In genomic region chr11:96286739-96287385, GRCm38 (mm10) we compare ENCODE assay signal across 8 mouse cellular contexts. TPM values are rescaled to one million over a fixed set of nuclear protein-coding genes. Genes with fewer than 3 reads are reported as not detected.
DNase-seq lines count a peak whose midpoint lies in the region; ATAC-seq and TF ChIP-seq lines count a peak whose summit lies in the region.

No protein-coding gene starts in this region.

- H3K36me3 ChIP-seq in midbrain, embryonic 10.5 days: no peaks in the 10 kb centered on the region
- no peaks in the 10 kb centered on the region for H3K36me3 ChIP-seq in midbrain, embryonic 15.5 days (replicated peaks)
- no peaks in the 10 kb centered on the region for H3K36me3 ChIP-seq in kidney, embryonic 15.5 days
- peaks cover 6% of the 10 kb centered on the region; the same call in 1 of the 2 replicates for H3K36me3 ChIP-seq in neural tube, embryonic 14.5 days (ENCODE audit: control insufficient read depth, insufficient read depth, low read length)

- under 1% methylated on average over 55 of the region's 55 CpGs for WGBS in midbrain, embryonic 10.5 days
- WGBS in midbrain, embryonic 15.5 days: under 1% methylated on average over 55 of the region's 55 CpGs
- WGBS in kidney, embryonic 15.5 days: under 1% methylated on average over 55 of the region's 55 CpGs
- WGBS in neural tube, embryonic 14.5 days: under 1% methylated on average over 55 of the region's 55 CpGs

- peaks cover 32% of the 10 kb centered on the region for H3K4me1 ChIP-seq in midbrain, embryonic 10.5 days
- peaks cover 6% of the 10 kb centered on the region; the same call in 1 of the 2 replicates for H3K4me1 ChIP-seq in midbrain, embryonic 15.5 days
- no peaks in the 10 kb centered on the region for H3K4me1 ChIP-seq in embryonic fibroblast, embryonic 13.5 days (ENCODE audit: control insufficient read depth, insufficient read depth, low read length)
- H3K4me1 ChIP-seq in kidney, embryonic 15.5 days: peaks cover 47% of the 10 kb centered on the region
- peaks cover 17% of the 10 kb centered on the region for H3K4me1 ChIP-seq in neural tube, embryonic 14.5 days (ENCODE audit: control insufficient read depth, insufficient read depth, low read length)

- peak overlapping the region; percentile 30 for H3K4me3 ChIP-seq in midbrain, embryonic 10.5 days
- no peak overlapping the region for H3K4me3 ChIP-seq in midbrain, embryonic 15.5 days
- H3K4me3 ChIP-seq in embryonic fibroblast, embryonic 13.5 days (ENCODE audit: insufficient read depth, low read length): peak overlapping the region; percentile 35
- peak overlapping the region; percentile 80 for H3K4me3 ChIP-seq in kidney, embryonic 15.5 days (replicated peaks)
- peak overlapping the region; percentile 95 for H3K4me3 ChIP-seq in neural tube, embryonic 14.5 days (ENCODE audit: low read depth, low read length)

- no peak for TF ChIP-seq CTCF in embryonic fibroblast, embryonic 13.5 days (IDR thresholded peaks at IDR 0.05; ENCODE audit: borderline replicate concordance, insufficient read depth, low read length)

- H3K27ac ChIP-seq in midbrain, embryonic 10.5 days (replicated peaks): no peak overlapping the region
- no peak overlapping the region for H3K27ac ChIP-seq in midbrain, embryonic 15.5 days
- H3K27ac ChIP-seq in embryonic fibroblast, embryonic 13.5 days (ENCODE audit: insufficient read depth, low read length): peak overlapping the region; percentile 88
- peak overlapping the region; percentile 100 for H3K27ac ChIP-seq in kidney, embryonic 15.5 days
- H3K27ac ChIP-seq in neural tube, embryonic 14.5 days (ENCODE audit: low read depth, low read length): peak overlapping the region; percentile 100

- no peak for TF ChIP-seq POLR2A in embryonic fibroblast, embryonic 13.5 days (IDR thresholded peaks at IDR 0.05; ENCODE audit: low read depth, low read length)

- no peak for DNase-seq in midbrain, embryonic 10.5 days (ENCODE audit: low spot score)
- DNase-seq in layer of hippocampus, adult 9-11 months: no peak
- DNase-seq in natural killer cell, adult 2 months (ENCODE audit: low spot score in 2 of 2): no peak
- DNase-seq in layer of hippocampus, postnatal 25 days (ENCODE audit: extremely low spot score in 1 of 2, low spot score in 1 of 2): no peak

- H3K9me3 ChIP-seq in midbrain, embryonic 10.5 days (replicated peaks): no peaks in the 10 kb centered on the region
- no peaks in the 10 kb centered on the region for H3K9me3 ChIP-seq in midbrain, embryonic 15.5 days
- no peaks in the 10 kb centered on the region for H3K9me3 ChIP-seq in kidney, embryonic 15.5 days (replicated peaks)
- H3K9me3 ChIP-seq in neural tube, embryonic 14.5 days (ENCODE audit: control insufficient read depth, low read length): no peaks in the 10 kb centered on the region

- H3K4me2 ChIP-seq in midbrain, embryonic 15.5 days: no peak overlapping the region
- H3K4me2 ChIP-seq in kidney, embryonic 15.5 days: peak overlapping the region; percentile 90
- H3K4me2 ChIP-seq in neural tube, embryonic 14.5 days (ENCODE audit: low read depth, low read length): peak overlapping the region; percentile 100

- H3K27me3 ChIP-seq in midbrain, embryonic 10.5 days (ENCODE audit: low read depth, poor library complexity, severe bottlenecking): peaks cover 100% of the 10 kb centered on the region
- H3K27me3 ChIP-seq in midbrain, embryonic 15.5 days (replicated peaks): peaks cover 93% of the 10 kb centered on the region
- no peaks in the 10 kb centered on the region for H3K27me3 ChIP-seq in kidney, embryonic 15.5 days
- no peaks in the 10 kb centered on the region for H3K27me3 ChIP-seq in neural tube, embryonic 14.5 days (ENCODE audit: control insufficient read depth, insufficient read depth, low read length)

- no peak overlapping the region for H3K9ac ChIP-seq in midbrain, embryonic 15.5 days
- H3K9ac ChIP-seq in kidney, embryonic 15.5 days: peak overlapping the region; percentile 96
- peak overlapping the region; percentile 100 for H3K9ac ChIP-seq in neural tube, embryonic 14.5 days (replicated peaks; ENCODE audit: low read depth, low read length)

- no peak for ATAC-seq in midbrain, embryonic 15.5 days (replicated peaks)
- ATAC-seq in kidney, embryonic 15.5 days (replicated peaks; ENCODE audit: low FRiP score): no peak; the same call in 1 of the 2 replicates
- ATAC-seq in neural tube, embryonic 14.5 days (ENCODE audit: low read depth): peak; percentile 13

RNA-seq across cellular contexts. Expression of gene Hoxb7, which starts 0.4 kb away (rescaled TPM):
- not detected in 2 replicates for polyA plus RNA-seq in midbrain, embryonic 10.5 days (2016; fragmentation: Nextera tagmentation; extraction: Ambion mirVana)
- not detected in 2 replicates for polyA plus RNA-seq in midbrain, embryonic 15.5 days (2015; fragmentation: Nextera tagmentation; extraction: Ambion mirVana)
- polyA plus RNA-seq in embryonic fibroblast, embryonic 13.5 days (2011; ENCODE audit: insufficient read length, low read depth, missing spikeins): 13.1 and 22.5 TPM in 2 replicates
- polyA plus RNA-seq in kidney, embryonic 15.5 days (2015; fragmentation: Nextera tagmentation; extraction: Ambion mirVana): 58.5 and 62.7 TPM in 2 replicates
- polyA plus RNA-seq in neural tube, embryonic 14.5 days (2014; fragmentation: Nextera tagmentation; extraction: Ambion mirVana): 120 and 133 TPM in 2 replicates
- total RNA-seq in layer of hippocampus, postnatal 25 days (2021): not detected

RNA-seq across cellular contexts. Expression of gene Hoxb8, which starts 5.2 kb away (rescaled TPM):
- polyA plus RNA-seq in midbrain, embryonic 10.5 days (2016; fragmentation: Nextera tagmentation; extraction: Ambion mirVana): not detected in 2 replicates
- not detected in 2 replicates for polyA plus RNA-seq in midbrain, embryonic 15.5 days (2015; fragmentation: Nextera tagmentation; extraction: Ambion mirVana)
- polyA plus RNA-seq in embryonic fibroblast, embryonic 13.5 days (2011; ENCODE audit: insufficient read length, low read depth, missing spikeins): 11.7 and 20.1 TPM in 2 replicates
- 8.9 and 9.8 TPM in 2 replicates for polyA plus RNA-seq in kidney, embryonic 15.5 days (2015; fragmentation: Nextera tagmentation; extraction: Ambion mirVana)
- 78.6 and 120 TPM in 2 replicates for polyA plus RNA-seq in neural tube, embryonic 14.5 days (2014; fragmentation: Nextera tagmentation; extraction: Ambion mirVana)
- total RNA-seq in layer of hippocampus, postnatal 25 days (2021): not detected

RNA-seq across cellular contexts. Expression of gene Hoxb6, which starts 5.4 kb away (rescaled TPM):
- polyA plus RNA-seq in midbrain, embryonic 10.5 days (2016; fragmentation: Nextera tagmentation; extraction: Ambion mirVana): not detected in 2 replicates
- polyA plus RNA-seq in midbrain, embryonic 15.5 days (2015; fragmentation: Nextera tagmentation; extraction: Ambion mirVana): 0.13 and 0.34 TPM in 2 replicates
- 9.6 and 14.1 TPM in 2 replicates for polyA plus RNA-seq in embryonic fibroblast, embryonic 13.5 days (2011; ENCODE audit: insufficient read length, low read depth, missing spikeins)
- polyA plus RNA-seq in kidney, embryonic 15.5 days (2015; fragmentation: Nextera tagmentation; extraction: Ambion mirVana): 47.1 and 49.1 TPM in 2 replicates
- 138 and 141 TPM in 2 replicates for polyA plus RNA-seq in neural tube, embryonic 14.5 days (2014; fragmentation: Nextera tagmentation; extraction: Ambion mirVana)
- not detected for total RNA-seq in layer of hippocampus, postnatal 25 days (2021)

RNA-seq across cellular contexts. Expression of gene Hoxb9, which starts 15.6 kb away (rescaled TPM):
- polyA plus RNA-seq in midbrain, embryonic 10.5 days (2016; fragmentation: Nextera tagmentation; extraction: Ambion mirVana): not detected in 2 replicates
- polyA plus RNA-seq in midbrain, embryonic 15.5 days (2015; fragmentation: Nextera tagmentation; extraction: Ambion mirVana): not detected in 2 replicates
- polyA plus RNA-seq in embryonic fibroblast, embryonic 13.5 days (2011; ENCODE audit: insufficient read length, low read depth, missing spikeins): 43.5 and 51.7 TPM in 2 replicates
- polyA plus RNA-seq in kidney, embryonic 15.5 days (2015; fragmentation: Nextera tagmentation; extraction: Ambion mirVana): 22.3 and 27.2 TPM in 2 replicates
- 106 and 114 TPM in 2 replicates for polyA plus RNA-seq in neural tube, embryonic 14.5 days (2014; fragmentation: Nextera tagmentation; extraction: Ambion mirVana)
- not detected for total RNA-seq in layer of hippocampus, postnatal 25 days (2021)

RNA-seq across cellular contexts. Expression of gene Hoxb5, which starts 16.3 kb away (rescaled TPM):
- not detected in 2 replicates for polyA plus RNA-seq in midbrain, embryonic 10.5 days (2016; fragmentation: Nextera tagmentation; extraction: Ambion mirVana)
- 0.09 and 0.70 TPM in 2 replicates for polyA plus RNA-seq in midbrain, embryonic 15.5 days (2015; fragmentation: Nextera tagmentation; extraction: Ambion mirVana)
- polyA plus RNA-seq in embryonic fibroblast, embryonic 13.5 days (2011; ENCODE audit: insufficient read length, low read depth, missing spikeins): 4.1 and 5.9 TPM in 2 replicates
- 18.8 and 20.2 TPM in 2 replicates for polyA plus RNA-seq in kidney, embryonic 15.5 days (2015; fragmentation: Nextera tagmentation; extraction: Ambion mirVana)
- polyA plus RNA-seq in neural tube, embryonic 14.5 days (2014; fragmentation: Nextera tagmentation; extraction: Ambion mirVana): 49.1 and 52.4 TPM in 2 replicates
- total RNA-seq in layer of hippocampus, postnatal 25 days (2021): not detected

Comparison
In these comparisons a context has a peak if more than half of its experiments do, and no peak if none do; other contexts are left out.
1. H3K27ac ChIP-seq: peak in embryonic fibroblast, embryonic 13.5 days (single experiment), kidney, embryonic 15.5 days (single experiment) and neural tube, embryonic 14.5 days (single experiment); none in midbrain, embryonic 10.5 days (single experiment) and midbrain, embryonic 15.5 days (single experiment).
2. RNA of gene Hoxb7, which starts 0.4 kb away (polyA plus RNA-seq): 120 to 133 TPM in neural tube, embryonic 14.5 days, 58.5 to 62.7 TPM in kidney, embryonic 15.5 days and 13.1 to 22.5 TPM in embryonic fibroblast, embryonic 13.5 days; not detected in midbrain, embryonic 15.5 days and not detected in midbrain, embryonic 10.5 days; every median in the first group is over 10 times any median in the second.